In genomic region chr2:39189961-39190560, GRCm38 (mm10) we compare ENCODE assay signal across 8 mouse cellular contexts. TPM values are rescaled to one million over a fixed set of nuclear protein-coding genes. Genes with fewer than 3 reads are reported as not detected.
A peak's percentile ranks its signal among the peaks of the same experiment; 100 is the strongest.
DNase-seq lines count a peak whose midpoint lies in the region; ATAC-seq and TF ChIP-seq lines count a peak whose summit lies in the region.

No protein-coding gene starts in this region.

- peak overlapping the region; percentile 98 for H3K9ac ChIP-seq in hindbrain, embryonic 13.5 days
- H3K9ac ChIP-seq in lung, embryonic 14.5 days: peak overlapping the region; percentile 84

- peak; percentile 45 for DNase-seq in gastrocnemius, postnatal 14 days
- DNase-seq in gastrocnemius, postnatal 10 days: no peak
- DNase-seq in 416B (ENCODE audit: low read depth): peak; percentile 38
- peak; percentile 22 for DNase-seq in c-Kit-positive CD71-positive TER-119-negative erythroid progenitor cells, embryonic 14.5 days (ENCODE audit: low read depth)
- peak; percentile 76 for DNase-seq in lung, embryonic 14.5 days
- DNase-seq in Muller cell, postnatal 12 days (ENCODE audit: inconsistent ontology term): no peak

- peak overlapping the region; percentile 76 for H3K4me2 ChIP-seq in hindbrain, embryonic 13.5 days
- peak overlapping the region; percentile 87 for H3K4me2 ChIP-seq in lung, embryonic 14.5 days

- no peaks in the 10 kb centered on the region for H3K27me3 ChIP-seq in hindbrain, embryonic 13.5 days
- H3K27me3 ChIP-seq in lung, embryonic 14.5 days (ENCODE audit: insufficient read depth, low read length): no peaks in the 10 kb centered on the region

- H3K4me3 ChIP-seq in hindbrain, embryonic 13.5 days: peak overlapping the region; percentile 92
- peak overlapping the region; percentile 86 for H3K4me3 ChIP-seq in lung, embryonic 14.5 days (ENCODE audit: low read depth, low read length)
- peak overlapping the region; percentile 70 for H3K4me3 ChIP-seq in olfactory bulb, adult 2 months (ENCODE audit: insufficient read depth, low read depth, low read length)

- peak overlapping the region; percentile 99 for H3K27ac ChIP-seq in hindbrain, embryonic 13.5 days
- peak overlapping the region; percentile 96 for H3K27ac ChIP-seq in lung, embryonic 14.5 days (ENCODE audit: low read depth)
- H3K27ac ChIP-seq in olfactory bulb, adult 2 months (ENCODE audit: insufficient read depth, low read depth, low read length): no peak overlapping the region

- peak; percentile 91 for ATAC-seq in hindbrain, embryonic 13.5 days (ENCODE audit: low FRiP score)
- ATAC-seq in lung, embryonic 14.5 days (ENCODE audit: insufficient read depth): peak; percentile 89

- H3K4me1 ChIP-seq in hindbrain, embryonic 13.5 days (replicated peaks): peaks cover 20% of the 10 kb centered on the region
- peaks cover 5% of the 10 kb centered on the region; the same call in 1 of the 2 replicates for H3K4me1 ChIP-seq in lung, embryonic 14.5 days (ENCODE audit: insufficient read depth)
- peaks cover 7% of the 10 kb centered on the region; the same call in 1 of the 2 replicates for H3K4me1 ChIP-seq in olfactory bulb, adult 2 months (ENCODE audit: control insufficient read depth, insufficient read depth, low read length)

- no peak for TF ChIP-seq CTCF in lung, embryonic 14.5 days (IDR thresholded peaks at IDR 0.05; ENCODE audit: low read depth)
- TF ChIP-seq CTCF in olfactory bulb, adult 2 months (IDR thresholded peaks at IDR 0.05; ENCODE audit: insufficient read depth, low read depth, low read length): no peak

- no peak for TF ChIP-seq POLR2A in olfactory bulb, adult 2 months (IDR thresholded peaks at IDR 0.05; ENCODE audit: insufficient read depth, low read depth, low read length)

- peaks cover 9% of the 10 kb centered on the region; the same call in 1 of the 2 replicates for H3K36me3 ChIP-seq in hindbrain, embryonic 13.5 days
- H3K36me3 ChIP-seq in lung, embryonic 14.5 days (ENCODE audit: insufficient read depth): peaks cover 3% of the 10 kb centered on the region; the same call in 1 of the 2 replicates

- under 1% methylated on average over 39 of the region's 39 CpGs for WGBS in hindbrain, embryonic 13.5 days
- WGBS in lung, embryonic 14.5 days: under 1% methylated on average over 39 of the region's 39 CpGs
- WGBS in olfactory bulb, adult 2 months: under 1% methylated on average over 38 of the region's 39 CpGs

- H3K9me3 ChIP-seq in hindbrain, embryonic 13.5 days: no peaks in the 10 kb centered on the region
- no peaks in the 10 kb centered on the region for H3K9me3 ChIP-seq in lung, embryonic 14.5 days (ENCODE audit: low read depth, low read length)

- intact Hi-C loops in gastrocnemius, postnatal 14 days (cut with DNase I; ENCODE audit: low total_unique reads): no loop called here

RNA-seq across cellular contexts. Expression of gene Scai, which starts 0.5 kb away (rescaled TPM):
- 1 to 10 TPM; 3.9 to 4.6 TPM for total RNA-seq in gastrocnemius, postnatal 14 days (2021)
- 10 to 100 TPM in 1 of 2 experiments, 1 to 10 TPM in 1; 5.5 to 10.1 TPM for total RNA-seq in gastrocnemius, postnatal 10 days (2021)
- polyA plus RNA-seq in hindbrain, embryonic 13.5 days (2015; fragmentation: Nextera tagmentation; extraction: Ambion mirVana): 19.0 and 21.4 TPM in 2 replicates
- 8.0 and 8.1 TPM in 2 replicates for polyA plus RNA-seq in lung, embryonic 14.5 days (2014; fragmentation: Nextera tagmentation; extraction: Ambion mirVana)
- not detected in 2 replicates for polyA plus RNA-seq in olfactory bulb, adult 2 months (2012; ENCODE audit: insufficient read depth, insufficient read length, low replicate concordance, missing spikeins)

RNA-seq across cellular contexts. Expression of gene Ppp6c, which starts 36.2 kb away (rescaled TPM):
- 10 to 100 TPM; 54.5 to 57.9 TPM for total RNA-seq in gastrocnemius, postnatal 14 days (2021)
- total RNA-seq in gastrocnemius, postnatal 10 days (2021): 10 to 100 TPM; 63.5 to 68.9 TPM
- polyA plus RNA-seq in hindbrain, embryonic 13.5 days (2015; fragmentation: Nextera tagmentation; extraction: Ambion mirVana): 76.6 and 81.6 TPM in 2 replicates
- 79.8 and 84.2 TPM in 2 replicates for polyA plus RNA-seq in lung, embryonic 14.5 days (2014; fragmentation: Nextera tagmentation; extraction: Ambion mirVana)
- polyA plus RNA-seq in olfactory bulb, adult 2 months (2012; ENCODE audit: insufficient read depth, insufficient read length, low replicate concordance, missing spikeins): not detected in 2 replicates

Comparison
In these comparisons a context has a peak if more than half of its experiments do, and no peak if none do; other contexts are left out.
1. DNase-seq: peak in gastrocnemius, postnatal 14 days (single experiment), 416B (single experiment), c-Kit-positive CD71-positive TER-119-negative erythroid progenitor cells, embryonic 14.5 days (single experiment) and lung, embryonic 14.5 days (single experiment); none in gastrocnemius, postnatal 10 days (single experiment) and Muller cell, postnatal 12 days (single experiment).
2. Peak in every context shown above with its lines, with median percentiles within 50 percentile points of each other: H3K4me3 ChIP-seq.